Mouse (Mus musculus): ENCODE measurements around the gene Cpt1c. TPM values are rescaled to one million over a fixed set of nuclear protein-coding genes. Genes with fewer than 3 reads are reported as not detected.

The Cpt1c gene
- total and polyA plus RNA-seq, 2 experiments from 2014 or later: 49.6 to 73.1 TPM

- Histone ChIP-seq H3K9ac (no peak overlapping the region), H3K27me3 (ENCODE audit: insufficient read depth, low read length) (no peaks in the 10 kb centered on the region), H3K27ac (ENCODE audit: low read depth, low read length) (no peak overlapping the region), H3K4me2 (ENCODE audit: low read depth) (no peak overlapping the region), H3K4me1 (ENCODE audit: insufficient read depth) (peaks cover 4% of the 10 kb centered on the region; the same call in 1 of the 2 replicates), H3K36me3 (ENCODE audit: insufficient read depth) (peaks cover 61% of the 10 kb centered on the region), H3K4me3 (ENCODE audit: low read depth, low read length) (no peak overlapping the region), H3K9me3 (ENCODE audit: low read length) (no peaks in the 10 kb centered on the region)
- DNase-seq: no peak
- TF ChIP-seq CTCF (IDR thresholded peaks at IDR 0.05; ENCODE audit: low read depth): peak; percentile 50
- no peak for ATAC-seq
- 89% methylated on average over 3 of the region's 3 CpGs for WGBS
Observed at GRCm38 (mm10) chr7:44978300-44978699, 3.6 kb upstream of the Cpt1c start.

- 14% methylated on average over 6 of the region's 6 CpGs for WGBS
- Histone ChIP-seq H3K4me1 (ENCODE audit: insufficient read depth) (peaks cover 22% of the 10 kb centered on the region; the same call in 1 of the 2 replicates), H3K4me2 (ENCODE audit: low read depth) (peak overlapping the region; percentile 80), H3K36me3 (ENCODE audit: insufficient read depth) (peaks cover 38% of the 10 kb centered on the region), H3K9ac (no peak overlapping the region), H3K27me3 (ENCODE audit: insufficient read depth, low read length) (no peaks in the 10 kb centered on the region), H3K27ac (ENCODE audit: low read depth, low read length) (peak overlapping the region; percentile 93), H3K4me3 (ENCODE audit: low read depth, low read length) (no peak overlapping the region), H3K9me3 (ENCODE audit: low read length) (no peaks in the 10 kb centered on the region)
- no peak for ATAC-seq
- DNase-seq: no peak
- TF ChIP-seq CTCF (IDR thresholded peaks at IDR 0.05; ENCODE audit: low read depth): no peak
Observed at GRCm38 (mm10) chr7:44975117-44975419, 417 bp upstream of the Cpt1c start.

- peaks cover 26% of the 10 kb centered on the region for H3K36me3 ChIP-seq (ENCODE audit: insufficient read depth)
- H3K4me2 ChIP-seq (ENCODE audit: low read depth): peak overlapping the region; percentile 80
- peaks cover 22% of the 10 kb centered on the region; the same call in 1 of the 2 replicates for H3K4me1 ChIP-seq (ENCODE audit: insufficient read depth)
- H3K27ac ChIP-seq (ENCODE audit: low read depth, low read length): peak overlapping the region; percentile 93
- H3K9ac ChIP-seq: peak overlapping the region; percentile 77
- H3K9me3 ChIP-seq (ENCODE audit: low read length): no peaks in the 10 kb centered on the region
- TF ChIP-seq CTCF (IDR thresholded peaks at IDR 0.05; ENCODE audit: low read depth): no peak
- 31% methylated on average over 14 of the region's 14 CpGs for WGBS
- peak overlapping the region; percentile 56 for H3K4me3 ChIP-seq (ENCODE audit: low read depth, low read length)
- ATAC-seq (no peak), DNase-seq (no peak)
- H3K27me3 ChIP-seq (ENCODE audit: insufficient read depth, low read length): no peaks in the 10 kb centered on the region
Observed at GRCm38 (mm10) chr7:44973415-44974130, 1.1 kb downstream of the Cpt1c start.

GRCm38 (mm10) chr7:44971142-44971541, 3.5 kb downstream of the Cpt1c start:
- H3K27ac ChIP-seq (ENCODE audit: low read depth, low read length): peak overlapping the region; percentile 57
- peaks cover 18% of the 10 kb centered on the region for H3K36me3 ChIP-seq (ENCODE audit: insufficient read depth)
- no peak for ATAC-seq
- peaks cover 22% of the 10 kb centered on the region; the same call in 1 of the 2 replicates for H3K4me1 ChIP-seq (ENCODE audit: insufficient read depth)
- 64% methylated on average over 7 of the region's 7 CpGs for WGBS
- H3K4me3 ChIP-seq (ENCODE audit: low read depth, low read length): peak overlapping the region; percentile 55
- no peaks in the 10 kb centered on the region for H3K9me3 ChIP-seq (ENCODE audit: low read length)
- no peaks in the 10 kb centered on the region for H3K27me3 ChIP-seq (ENCODE audit: insufficient read depth, low read length)
- H3K4me2 ChIP-seq (ENCODE audit: low read depth): peak overlapping the region; percentile 76
- no peak for TF ChIP-seq CTCF (IDR thresholded peaks at IDR 0.05; ENCODE audit: low read depth)
- no peak for DNase-seq
- H3K9ac ChIP-seq: peak overlapping the region; percentile 55

GRCm38 (mm10) chr7:44970231-44970691, 4.4 kb downstream of the Cpt1c start:
- Histone ChIP-seq H3K9me3 (ENCODE audit: low read length) (no peaks in the 10 kb centered on the region), H3K36me3 (ENCODE audit: insufficient read depth) (peaks cover 25% of the 10 kb centered on the region), H3K4me3 (ENCODE audit: low read depth, low read length) (peak overlapping the region; percentile 55), H3K27ac (ENCODE audit: low read depth, low read length) (peak overlapping the region; percentile 57), H3K27me3 (ENCODE audit: insufficient read depth, low read length) (no peaks in the 10 kb centered on the region), H3K9ac (peak overlapping the region; percentile 55), H3K4me2 (ENCODE audit: low read depth) (peak overlapping the region; percentile 76), H3K4me1 (ENCODE audit: insufficient read depth) (peaks cover 22% of the 10 kb centered on the region; the same call in 1 of the 2 replicates)
- peak; percentile 96 for DNase-seq
- under 1% methylated on average over 36 of the region's 36 CpGs for WGBS
- TF ChIP-seq CTCF (IDR thresholded peaks at IDR 0.05; ENCODE audit: low read depth): no peak
- peak; percentile 97 for ATAC-seq

GRCm38 (mm10) chr7:44966638-44967037, 8.0 kb downstream of the Cpt1c start:
- DNase-seq (no peak), ATAC-seq (no peak)
- no peak overlapping the region for H3K27ac ChIP-seq (ENCODE audit: low read depth, low read length)
- peaks cover 54% of the 10 kb centered on the region for H3K36me3 ChIP-seq (ENCODE audit: insufficient read depth)
- TF ChIP-seq CTCF (IDR thresholded peaks at IDR 0.05; ENCODE audit: low read depth): 0 out of 2 replicates have a peak, but pooled peaks have one; percentile 6
- H3K9ac ChIP-seq: no peak overlapping the region
- no peaks in the 10 kb centered on the region for H3K9me3 ChIP-seq (ENCODE audit: low read length)
- H3K27me3 ChIP-seq (ENCODE audit: insufficient read depth, low read length): no peaks in the 10 kb centered on the region
- 85% methylated on average over 15 of the region's 15 CpGs for WGBS
- H3K4me3 ChIP-seq (ENCODE audit: low read depth, low read length): no peak overlapping the region
- H3K4me2 ChIP-seq (ENCODE audit: low read depth): no peak overlapping the region
- peaks cover 8% of the 10 kb centered on the region; the same call in 1 of the 2 replicates for H3K4me1 ChIP-seq (ENCODE audit: insufficient read depth)

- Histone ChIP-seq H3K4me1 (ENCODE audit: insufficient read depth) (peaks cover 2% of the 10 kb centered on the region; the same call in 1 of the 2 replicates), H3K4me3 (ENCODE audit: low read depth, low read length) (no peak overlapping the region), H3K36me3 (ENCODE audit: insufficient read depth) (peaks cover 59% of the 10 kb centered on the region), H3K9me3 (ENCODE audit: low read length) (no peaks in the 10 kb centered on the region), H3K9ac (no peak overlapping the region), H3K27ac (ENCODE audit: low read depth, low read length) (no peak overlapping the region), H3K27me3 (ENCODE audit: insufficient read depth, low read length) (no peaks in the 10 kb centered on the region), H3K4me2 (ENCODE audit: low read depth) (no peak overlapping the region)
- no peak; the same call in 1 of the 2 replicates for TF ChIP-seq CTCF (IDR thresholded peaks at IDR 0.05; ENCODE audit: low read depth)
- ATAC-seq (no peak), DNase-seq (no peak)
- 78% methylated on average over 7 of the region's 7 CpGs for WGBS
Observed at GRCm38 (mm10) chr7:44965975-44966374, 8.7 kb downstream of the Cpt1c start.

All from forebrain, postnatal 0 days (tissue).